Mouse (Mus musculus) right cerebral cortex, postnatal 10 days (tissue): ENCODE data around the gene Spem1.
A peak's percentile ranks its signal among the peaks of the same experiment; 100 is the strongest.

Experiments
- DNase-seq, 2 experiments: peaks; one replicate each; pipeline ENCODE4 v3.0.0; 2021; ENCODE audit warnings: low spot score in 2 of 2

Gene Spem1

GRCm38 (mm10) chr11:69800392-69801197 is 21.4 kb downstream of the Spem1 start:
- DNase-seq: peak; percentile 83 to 87

DNA sequence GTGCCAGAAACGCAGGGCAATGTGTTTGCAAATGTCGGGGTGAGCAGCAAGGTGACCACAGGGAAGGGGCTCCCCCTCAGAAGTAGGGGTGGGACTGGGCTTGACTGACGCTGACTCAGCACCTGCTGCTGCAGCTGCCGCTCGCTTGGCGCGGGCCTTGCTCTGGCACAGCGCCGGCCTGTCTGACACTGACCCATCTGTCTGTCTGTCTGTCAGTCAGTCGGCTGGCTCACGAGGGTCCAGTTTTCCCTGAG is 21.9 kb downstream of the Spem1 start:
- DNase-seq: peak in 1 of 2 experiments; percentile 83

GRCm38 (mm10) chr11:69799394-69800137 is 22.4 kb downstream of the Spem1 start:
- DNase-seq: peak in 1 of 2 experiments; percentile 71

- no peak for DNase-seq
Measured at GRCm38 (mm10) chr11:69797924-69798323, 24.1 kb downstream of the Spem1 start.

DNA sequence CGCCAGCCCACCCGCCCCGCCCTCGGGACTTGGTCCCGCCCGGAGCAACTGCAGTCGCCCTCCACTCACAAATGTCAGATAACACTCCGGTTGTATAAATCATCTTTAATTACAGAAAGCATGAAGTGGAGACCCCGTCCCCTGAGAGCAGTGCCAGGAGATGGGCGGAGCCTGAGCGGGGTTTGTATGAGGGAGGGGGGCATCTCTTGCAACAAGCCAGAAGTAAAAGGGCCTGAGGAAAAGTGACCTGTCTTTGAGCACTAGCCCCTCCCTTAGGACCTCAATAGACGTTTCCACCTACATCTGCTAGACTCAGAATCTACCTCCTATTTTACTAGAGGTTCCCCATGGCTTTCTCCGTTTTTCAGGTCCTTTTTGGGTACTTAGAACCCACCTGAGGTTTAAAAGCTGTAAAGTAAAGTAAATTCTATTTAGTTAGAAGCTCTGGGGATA is 26.0 kb downstream of the Spem1 start:
- DNase-seq: no peak

DNA sequence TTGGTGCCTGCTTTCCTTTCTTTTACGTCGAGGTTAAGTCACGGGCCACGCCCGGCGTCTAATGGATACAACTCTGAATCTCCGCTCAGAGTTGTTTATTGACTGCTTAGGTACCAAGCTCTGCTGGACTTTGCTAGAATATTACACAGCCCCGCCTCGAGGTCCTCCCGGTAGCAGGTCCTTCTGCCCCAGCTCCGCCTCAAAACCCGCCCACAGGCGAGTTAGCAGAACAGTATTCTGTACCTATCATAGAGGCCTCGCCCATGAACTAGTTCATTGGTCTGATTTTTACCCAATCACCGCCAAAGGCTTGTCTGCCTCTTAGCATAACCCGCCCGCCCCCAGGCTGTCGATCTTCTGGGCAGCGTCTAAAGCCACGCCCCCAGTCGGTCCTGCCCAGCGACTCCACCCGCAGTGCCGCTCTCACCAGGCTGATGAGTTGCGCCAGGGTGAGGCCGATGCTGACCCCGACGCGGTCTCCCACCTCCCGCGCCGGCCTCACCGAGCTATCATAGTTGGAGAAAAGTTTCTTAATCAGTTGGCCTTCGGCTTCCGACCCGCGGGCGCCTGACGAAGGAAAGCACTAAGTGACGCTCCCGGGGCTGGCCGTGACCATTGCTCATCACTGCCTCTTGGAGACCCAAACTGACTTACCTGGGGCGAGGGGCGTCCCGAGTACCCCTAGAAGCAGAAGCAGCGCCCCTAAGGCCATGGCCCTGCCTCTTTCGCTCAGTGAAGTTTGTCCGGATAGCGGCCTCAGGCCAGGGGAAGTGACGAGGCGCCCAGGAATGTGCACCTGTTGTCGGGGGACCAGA is 26.6 kb downstream of the Spem1 start, which contains the start of gene Chrnb1:
TSS of gene Chrnb1 (minus strand) at position 776 of the 815 bp plus-strand sequence.
- peak; percentile 94 to 96 for DNase-seq

DNA sequence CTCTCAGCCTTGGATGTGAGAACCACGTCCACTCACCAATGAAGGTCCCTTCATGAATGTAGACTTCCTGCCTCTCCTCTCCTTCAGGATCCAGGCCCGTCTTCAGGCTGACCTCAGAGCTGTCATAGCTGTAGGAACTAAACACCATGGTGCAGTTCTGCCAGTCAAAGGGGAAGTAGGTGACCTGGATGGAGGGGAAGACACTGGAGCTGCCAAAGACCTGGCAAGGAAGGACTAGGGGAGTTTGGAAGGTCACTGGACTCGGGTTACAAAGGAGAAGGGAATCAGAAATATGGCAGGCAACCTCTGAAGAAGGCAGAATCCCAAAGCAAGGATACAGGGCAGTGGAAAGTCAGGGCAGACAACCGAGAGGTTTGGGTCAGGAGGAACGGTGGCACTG is 28.6 kb downstream of the Spem1 start:
- DNase-seq: no peak

GRCm38 (mm10) chr11:69791420-69791819 is 30.6 kb downstream of the Spem1 start:
- no peak for DNase-seq

GRCm38 (mm10) chr11:69789431-69789830 is 32.5 kb downstream of the Spem1 start:
- no peak for DNase-seq

GRCm38 (mm10) chr11:69787306-69787705 is 34.7 kb downstream of the Spem1 start:
- DNase-seq: no peak

DNA sequence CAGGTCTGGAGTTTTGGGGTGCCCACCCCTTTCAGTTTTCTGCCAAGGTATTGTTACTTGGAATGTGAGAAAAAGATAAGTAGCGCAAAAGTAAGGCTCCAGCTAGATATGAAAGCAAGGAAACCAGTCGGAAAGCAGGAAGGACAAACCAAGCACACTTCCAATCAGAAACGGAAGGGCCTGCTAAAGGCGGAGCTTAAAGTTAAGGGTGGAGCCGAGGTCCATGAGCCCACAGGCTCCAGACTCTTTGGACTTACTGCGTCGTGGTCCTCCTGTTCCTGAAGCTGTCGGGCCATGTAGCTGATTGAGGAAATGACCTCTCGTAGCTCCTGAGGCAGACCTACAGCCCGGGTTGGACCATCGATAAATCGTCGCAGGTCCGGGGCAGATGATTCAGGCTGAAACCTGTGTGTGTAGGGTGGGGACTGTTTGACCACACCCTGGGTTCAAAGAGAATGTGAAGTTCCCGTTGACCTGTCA is 37.1 kb downstream of the Spem1 start:
- no peak for DNase-seq

DNA sequence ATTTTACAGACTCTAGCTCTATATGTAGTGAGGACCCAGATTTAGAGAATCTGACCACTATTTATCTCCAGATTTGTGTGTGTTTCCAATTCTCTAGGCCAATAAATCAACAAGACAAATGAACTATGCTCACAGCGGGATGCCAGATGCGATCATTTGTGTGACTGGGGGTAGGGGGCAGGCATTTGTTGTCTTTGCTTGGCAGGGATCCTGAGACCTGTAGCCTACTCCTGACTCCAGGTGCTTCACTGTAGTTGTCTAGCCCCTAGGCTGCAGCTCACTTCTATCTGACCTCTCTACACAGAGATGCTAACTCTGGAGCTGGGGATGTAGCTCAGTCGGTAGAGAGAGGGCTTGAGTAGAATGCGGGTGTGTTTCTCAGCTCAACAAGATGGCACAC is 40.2 kb downstream of the Spem1 start:
- no peak for DNase-seq

DNA sequence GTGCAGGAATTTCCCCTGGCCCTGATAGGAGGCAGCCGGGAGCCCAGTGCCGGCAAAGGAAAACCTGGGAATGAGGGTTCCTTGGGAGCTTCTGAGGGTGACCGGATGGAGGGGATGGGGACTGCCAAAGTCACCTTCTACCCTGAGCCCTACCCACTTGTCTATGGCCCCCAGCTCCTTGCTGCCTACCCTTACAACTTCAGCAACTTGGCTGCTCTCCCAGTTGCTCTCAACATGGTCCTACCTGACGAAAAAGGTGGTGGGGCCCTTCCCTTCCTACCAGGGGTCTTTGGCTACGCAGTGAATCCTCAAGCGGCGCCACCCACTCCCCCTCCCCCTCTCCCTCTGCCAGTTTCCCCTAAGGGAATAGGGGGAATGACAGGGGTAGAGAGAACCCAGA is 43.0 kb downstream of the Spem1 start:
- DNase-seq: no peak

DNA sequence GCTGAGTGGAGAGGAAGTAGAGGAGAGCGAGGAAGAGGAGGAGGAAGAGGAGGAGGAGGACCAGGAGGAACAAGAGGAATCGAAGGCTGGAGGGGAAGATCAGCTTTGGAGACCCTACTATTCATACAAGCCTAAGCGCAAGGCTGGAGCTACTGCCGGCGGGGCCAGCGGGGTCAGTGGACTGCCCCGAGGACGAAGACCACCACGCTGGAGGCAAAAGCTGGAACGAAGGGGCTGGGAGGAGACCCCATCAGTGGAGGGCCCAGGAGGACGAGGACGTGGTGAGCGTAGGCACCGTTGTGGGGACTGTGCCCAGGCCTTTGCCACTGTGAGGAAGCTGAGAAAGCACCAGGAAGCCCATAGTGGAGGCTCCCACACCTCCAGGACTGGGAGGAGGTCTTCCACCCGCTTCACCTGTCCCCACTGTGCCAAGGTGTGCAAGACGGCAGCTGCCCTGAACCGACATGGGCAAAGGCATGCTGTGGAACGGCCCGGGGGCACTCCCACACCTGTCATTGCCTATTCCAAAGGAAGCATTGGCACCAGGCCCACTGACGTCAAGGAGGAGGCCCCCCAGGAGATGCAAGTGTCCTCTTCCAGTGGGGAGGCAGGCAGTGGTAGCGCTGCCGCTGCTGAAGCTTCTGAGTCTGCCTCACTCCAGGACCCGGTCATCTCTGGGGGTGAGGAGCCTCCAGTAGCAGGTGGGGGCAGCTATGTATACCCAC is 43.6 kb downstream of the Spem1 start:
- no peak for DNase-seq

GRCm38 (mm10) chr11:69777504-69778257 is 44.3 kb downstream of the Spem1 start:
- no peak for DNase-seq

DNA sequence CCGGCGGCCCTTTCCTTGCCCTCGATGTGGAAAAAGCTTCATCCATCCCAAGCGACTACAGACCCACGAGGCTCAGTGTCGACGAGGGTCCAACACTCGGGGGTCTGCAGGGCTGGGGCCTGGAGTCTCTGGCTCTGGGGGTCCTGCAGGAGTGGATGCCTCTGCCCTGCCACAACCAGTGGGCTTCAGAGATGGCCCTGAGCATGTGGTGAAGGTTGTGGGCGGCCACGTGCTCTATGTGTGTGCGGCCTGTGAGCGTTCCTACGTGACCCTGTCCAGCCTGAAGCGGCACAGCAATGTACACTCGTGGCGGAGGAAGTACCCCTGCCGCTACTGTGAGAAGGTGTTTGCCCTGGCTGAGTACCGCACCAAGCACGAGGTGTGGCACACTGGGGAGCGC is 45.5 kb downstream of the Spem1 start:
- DNase-seq: no peak

- no peak for DNase-seq
Measured at GRCm38 (mm10) chr11:69775716-69776115, 46.3 kb downstream of the Spem1 start.

GRCm38 (mm10) chr11:69774961-69775360 is 47.0 kb downstream of the Spem1 start:
- peak in 1 of 2 experiments; percentile 14 for DNase-seq
